Mouse (Mus musculus) brain, adult 10 weeks (tissue): ENCODE measurements around the gene Plce1. TPM values are rescaled to one million over a fixed set of nuclear protein-coding genes. Genes with fewer than 3 reads are reported as not detected.

Experiments used
- polyA plus RNA-seq: library from polyadenylated mRNA; stranded (reverse); fragments of 350-450 nt; fragmentation: Illumina TruSeq; extraction: RNeasy Lipid Tissue Mini Kit (QIAGEN cat#74804); gene quantifications from one replicate; pipeline ENCODE4 v1.2.3, GENCODE M21; 2015; ENCODE audit warnings: low read depth, low replicate concordance

Gene Plce1
- polyA plus RNA-seq = 3.8 TPM

GRCm38 (mm10) chr19:38480731-38481621 lies at the start of gene Plce1:
TSS of gene Plce1 (plus strand) at chr19:38481109.

GRCm38 (mm10) chr19:38818766-38819426 lies 338.0 kb downstream of the Plce1 start, which contains the start of gene Noc3l:
TSS of gene Noc3l (minus strand) at chr19:38819237.

Other genes with a start within 250 kb of the Plce1 start
- gene Lgi1, start 216.6 kb upstream of the Plce1 start, polyA plus RNA-seq = 116 TPM
- gene Slc35g1, start 85.1 kb upstream of the Plce1 start, polyA plus RNA-seq = 2.7 TPM